Mouse (Mus musculus): ENCODE measurements around the gene Cip2a. TPM values are rescaled to one million over a fixed set of nuclear protein-coding genes. Genes with fewer than 3 reads are reported as not detected.

Cip2a gene
- polyA plus RNA-seq, 1 experiment from 2014 or later: 45.2 TPM

GRCm38 (mm10) chr16:49037771-49038170 lies 43.8 kb downstream of the Cip2a start:
- Histone ChIP-seq H3K4me3 (no peak overlapping the region), H3K4me1 (no peaks in the 10 kb centered on the region), H3K27ac (no peak overlapping the region), H3K9me3 (replicated peaks) (no peaks in the 10 kb centered on the region), H3K36me3 (no peaks in the 10 kb centered on the region), H3K27me3 (ENCODE audit: low read depth, poor library complexity, severe bottlenecking) (no peaks in the 10 kb centered on the region)
- no peak for DNase-seq (ENCODE audit: low spot score)
- 88% methylated on average over 4 of the region's 4 CpGs for WGBS

- no peaks in the 10 kb centered on the region for H3K36me3 ChIP-seq
- H3K27ac ChIP-seq: no peak overlapping the region
- H3K9me3 ChIP-seq (replicated peaks): no peaks in the 10 kb centered on the region
- H3K27me3 ChIP-seq (ENCODE audit: low read depth, poor library complexity, severe bottlenecking): no peaks in the 10 kb centered on the region
- H3K4me1 ChIP-seq: no peaks in the 10 kb centered on the region
- no peak overlapping the region for H3K4me3 ChIP-seq
- no peak for DNase-seq (ENCODE audit: low spot score)
- WGBS: 89% methylated on average over 3 of the region's 3 CpGs
Measured at GRCm38 (mm10) chr16:49040554-49041221, 46.7 kb downstream of the Cip2a start.

GRCm38 (mm10) chr16:49049214-49049613 lies 55.2 kb downstream of the Cip2a start:
- no peaks in the 10 kb centered on the region for H3K4me1 ChIP-seq
- no peak for DNase-seq (ENCODE audit: low spot score)
- H3K27ac ChIP-seq: no peak overlapping the region
- H3K4me3 ChIP-seq: no peak overlapping the region
- no peaks in the 10 kb centered on the region for H3K27me3 ChIP-seq (ENCODE audit: low read depth, poor library complexity, severe bottlenecking)
- H3K36me3 ChIP-seq: no peaks in the 10 kb centered on the region
- no peaks in the 10 kb centered on the region for H3K9me3 ChIP-seq (replicated peaks)

GRCm38 (mm10) chr16:49057186-49057585 lies 63.2 kb downstream of the Cip2a start, which contains the start of gene Myh15:
Gene Myh15, plus strand, starts transcription at chr16:49057486.
- H3K27ac ChIP-seq: no peak within 1 kb of the TSS
- 88% methylated on average over 1 of the region's 1 CpGs for WGBS
- no peaks in the 10 kb centered on the region for H3K9me3 ChIP-seq (replicated peaks)
- no peaks in the 10 kb centered on the region for H3K27me3 ChIP-seq (ENCODE audit: low read depth, poor library complexity, severe bottlenecking)
- H3K4me1 ChIP-seq: no peaks in the 10 kb centered on the region; the same call in 1 of the 2 replicates
- H3K36me3 ChIP-seq: no peaks in the 10 kb centered on the region
- no peak for DNase-seq (ENCODE audit: low spot score)
- H3K4me3 ChIP-seq: no peak within 1 kb of the TSS

Other genes starting within 250 kb of the Cip2a start
- not detected in 2 replicates for gene Trat1, start 222.2 kb upstream of the Cip2a start, polyA plus RNA-seq (2016; fragmentation: Nextera tagmentation; extraction: Ambion mirVana)
- gene Retnlb, start 177.3 kb upstream of the Cip2a start, polyA plus RNA-seq (2016; fragmentation: Nextera tagmentation; extraction: Ambion mirVana): not detected in 2 replicates
- not detected in 2 replicates for gene Retnla, start 151.6 kb upstream of the Cip2a start, polyA plus RNA-seq (2016; fragmentation: Nextera tagmentation; extraction: Ambion mirVana)
- gene Retnlg, start 121.6 kb upstream of the Cip2a start, polyA plus RNA-seq (2016; fragmentation: Nextera tagmentation; extraction: Ambion mirVana): not detected in 2 replicates
- 26.2 and 37.4 TPM in 2 replicates for gene Dzip3, start within 50 bp of the Cip2a start, polyA plus RNA-seq (2016; fragmentation: Nextera tagmentation; extraction: Ambion mirVana)
- 0.13 and 0.20 TPM in 2 replicates for gene Myh15, start 63.3 kb downstream of the Cip2a start, polyA plus RNA-seq (2016; fragmentation: Nextera tagmentation; extraction: Ambion mirVana)